Mouse (Mus musculus) CH12.LX (cell line): ENCODE measurements around the gene Il16. TPM values are rescaled to one million over a fixed set of nuclear protein-coding genes. Genes with fewer than 3 reads are reported as not detected.

ENCODE experiments used
- DNase-seq: peaks from one replicate; pipeline ENCODE4 v3.0.0-alpha.2; 2013; ENCODE audit errors: extremely low read depth
- H3K27ac ChIP-seq: 2 replicates; pipeline ENCODE4 v1.5.1; 2012; ENCODE audit warnings: low read depth, mild to moderate bottlenecking, control low read depth, moderate library complexity; ENCODE audit not compliant: insufficient read depth
- H3K27me3 ChIP-seq: replicated peaks from 2 replicates; pipeline ENCODE3; 2012; ENCODE audit warnings: inconsistent platforms
- H3K36me3 ChIP-seq, 2 experiments: replicated peaks in 1 of 2; 2 replicates each; pipeline versions ENCODE3 to v1.6.1; 2012; ENCODE audit warnings: inconsistent platforms in 1 of 2, low read length in 1 of 2, mild to moderate bottlenecking in 1 of 2, mixed read lengths in 1 of 2, moderate library complexity in 1 of 2; ENCODE audit not compliant: control insufficient read depth in 1 of 2, insufficient read depth in 1 of 2
- H3K4me1 ChIP-seq, 2 experiments: 2 replicates each; pipeline ENCODE4 v1.6.1; 2012; ENCODE audit warnings: inconsistent platforms in 1 of 2, moderate library complexity in 1 of 2; ENCODE audit not compliant: insufficient read depth in 2 of 2, control insufficient read depth in 1 of 2
- H3K4me2 ChIP-seq: 2 replicates; pipeline ENCODE4 v1.6.1; 2012; ENCODE audit warnings: low read depth, mild to moderate bottlenecking, control low read depth; ENCODE audit not compliant: poor library complexity, insufficient read depth, severe bottlenecking
- H3K4me3 ChIP-seq, 3 experiments: fragments of 150-350 bp in 1 of 3; sonication (generic) in 1 of 3; replicated peaks in 1 of 3; 2 replicates each; pipeline versions ENCODE3 to v1.5.1; 2011 to 2012; ENCODE audit warnings: low read depth in 2 of 3, low read length in 2 of 3, mild to moderate bottlenecking in 2 of 3, moderate library complexity in 2 of 3, control low read depth in 1 of 3, improper control_type of control experiment in 1 of 3, inconsistent platforms in 1 of 3, mixed read lengths in 1 of 3; ENCODE audit not compliant: poor library complexity in 1 of 3
- H3K79me2 ChIP-seq: replicated peaks from 2 replicates; pipeline ENCODE4 v1.6.1; 2012; ENCODE audit warnings: mild to moderate bottlenecking, moderate library complexity; ENCODE audit not compliant: control insufficient read depth, poor library complexity, insufficient read depth, severe bottlenecking; ENCODE audit errors: extremely low read depth
- H3K9ac ChIP-seq: 2 replicates; pipeline ENCODE4 v1.6.1; 2012; ENCODE audit warnings: low read depth, mild to moderate bottlenecking, control low read depth, moderate library complexity; ENCODE audit not compliant: insufficient read depth
- H3K9me3 ChIP-seq: replicated peaks from 2 replicates; pipeline ENCODE3; 2012; ENCODE audit warnings: low read length, inconsistent platforms, mixed read lengths
- BHLHE40 ChIP-seq: IDR thresholded peaks from 2 replicates; pipeline ENCODE4 v1.6.1; 2011; ENCODE audit warnings: mild to moderate bottlenecking, low read depth, low read length, improper control_type of control experiment
- CHD1 ChIP-seq: IDR thresholded peaks from 2 replicates; pipeline ENCODE4 v1.6.1; 2012; ENCODE audit warnings: low read depth, low read length, improper control_type of control experiment, inconsistent platforms
- ELF1 ChIP-seq: IDR thresholded peaks from 2 replicates; pipeline ENCODE4 v1.6.1; 2014; ENCODE audit warnings: low read depth, mild to moderate bottlenecking, inconsistent platforms, low read length, improper control_type of control experiment
- ETS1 ChIP-seq: conservative IDR thresholded peaks from 2 replicates; pipeline ENCODE4 v1.6.1; 2012; ENCODE audit warnings: low read depth, mild to moderate bottlenecking, inconsistent platforms, low read length, improper control_type of control experiment, moderate library complexity
- GABPA ChIP-seq: IDR thresholded peaks from 2 replicates; pipeline ENCODE4 v1.6.1; 2012; ENCODE audit warnings: low read depth, low read length, improper control_type of control experiment, inconsistent platforms; ENCODE audit not compliant: insufficient replicate concordance
- HCFC1 ChIP-seq: IDR thresholded peaks from 2 replicates; pipeline ENCODE4 v1.6.1; 2012; ENCODE audit warnings: low read depth, mild to moderate bottlenecking, inconsistent platforms, low read length, improper control_type of control experiment
- IRF4 ChIP-seq: IDR thresholded peaks from 2 replicates; pipeline ENCODE4 v1.6.1; 2014; ENCODE audit warnings: low read depth, mild to moderate bottlenecking, inconsistent platforms, low read length, improper control_type of control experiment
- JUN ChIP-seq: IDR thresholded peaks from 2 replicates; pipeline ENCODE4 v1.6.1; 2011; ENCODE audit warnings: low read depth, mild to moderate bottlenecking, low read length, improper control_type of control experiment, moderate library complexity; ENCODE audit not compliant: insufficient read depth
- MAFK ChIP-seq: IDR thresholded peaks from 2 replicates; pipeline ENCODE4 v1.6.1; 2011; ENCODE audit warnings: low read length, improper control_type of control experiment; ENCODE audit not compliant: insufficient replicate concordance
- MEF2A ChIP-seq: IDR thresholded peaks from 2 replicates; pipeline ENCODE4 v1.6.1; 2014; ENCODE audit warnings: low read depth, mild to moderate bottlenecking, inconsistent platforms, low read length, improper control_type of control experiment, borderline replicate concordance
- MXI1 ChIP-seq: IDR thresholded peaks from 2 replicates; pipeline ENCODE4 v1.6.1; 2011; ENCODE audit warnings: mild to moderate bottlenecking, low read depth, low read length, improper control_type of control experiment
- PAX5 ChIP-seq: IDR thresholded peaks from 2 replicates; pipeline ENCODE4 v1.6.1; 2012; ENCODE audit warnings: low read length, inconsistent platforms, mixed read lengths
- POLR2A ChIP-seq: IDR thresholded peaks from 2 replicates; pipeline ENCODE4 v1.6.1; 2011; ENCODE audit warnings: low read depth, mild to moderate bottlenecking, improper control_type of control experiment, low read length
- RAD21 ChIP-seq: IDR thresholded peaks from 2 replicates; pipeline ENCODE4 v1.6.1; 2011; ENCODE audit warnings: low read depth, mild to moderate bottlenecking, low read length, improper control_type of control experiment, moderate library complexity
- SMC3 ChIP-seq: IDR thresholded peaks from 2 replicates; pipeline ENCODE4 v1.6.1; 2011; ENCODE audit warnings: low read depth, low read length, improper control_type of control experiment
- USF1 ChIP-seq: IDR thresholded peaks from 2 replicates; pipeline ENCODE4 v1.6.1; 2014; ENCODE audit warnings: low read depth, mild to moderate bottlenecking, inconsistent platforms, low read length, improper control_type of control experiment
- USF2 ChIP-seq: conservative IDR thresholded peaks from 2 replicates; pipeline ENCODE4 v1.6.1; 2011; ENCODE audit warnings: low read depth, low read length, improper control_type of control experiment
- dilution Hi-C: fragments of 300-500 bp; cut with MboI; formaldehyde crosslinking; loops from 2 replicates; pipeline ENCODE4 v1.14.3; 2020; ENCODE audit warnings: low sequenced_read_pairs; ENCODE audit not compliant: extremely low pct_unique_long_range_greater_than_20kb, extremely low pct_ligation_motif_present
- in situ Hi-C: fragments of 300-500 bp; cut with MboI; formaldehyde crosslinking; loops from 3 replicates; pipeline ENCODE4 v1.14.3; 2019; ENCODE audit warnings: low sequenced_read_pairs, low pct_ligation_motif_present, low pct_unique_long_range_greater_than_20kb, mixed read lengths
- polyA plus RNA-seq: library from polyadenylated mRNA; unstranded; fragments of >175 nt; gene quantifications from 2 replicates; pipeline ENCODE4 v1.2.1, GENCODE M21; 2012; ENCODE audit warnings: low read depth; ENCODE audit not compliant: insufficient read length
- total RNA-seq, 2 experiments: library from RNA; depleted of rRNA; stranded (reverse); fragments of 300-350 nt in 1 of 2; fragments of >200 nt in 1 of 2; gene quantifications; 2 replicates each; pipeline ENCODE4 v1.2.3; 2012 to 2014

The Il16 gene
- total and polyA plus RNA-seq, 3 experiments = 39.8 to 62.1 (median 55.5) TPM

DNA sequence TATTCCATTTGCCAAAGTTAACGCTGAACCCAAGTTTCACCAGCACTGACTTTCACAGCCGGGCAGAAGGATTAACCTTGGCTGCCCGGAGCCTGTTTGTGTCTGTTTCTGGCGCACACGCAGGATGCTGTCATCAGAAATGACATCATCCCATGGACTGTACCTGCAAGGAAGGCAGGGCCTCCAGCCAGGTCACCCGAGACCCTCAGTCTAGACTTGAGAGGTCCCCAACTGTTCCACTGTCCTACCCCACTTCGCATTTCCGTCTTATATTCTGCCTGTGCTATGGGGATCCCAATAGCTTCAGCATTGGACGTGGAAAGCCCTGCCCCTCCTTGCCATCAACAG is 487 bp downstream of the Il16 start:
- Histone ChIP-seq H3K27ac (no peak overlapping the region), H3K36me3 (no peaks in the 10 kb centered on the region), H3K79me2 (no peaks in the 10 kb centered on the region), H3K4me1 (peaks cover 11 to 23% of the 10 kb centered on the region in 2 experiments; a peak in 3 of 4 replicates), H3K9ac (no peak overlapping the region), H3K4me3 (no peak overlapping the region), H3K27me3 (no peaks in the 10 kb centered on the region), H3K9me3 (no peaks in the 10 kb centered on the region), H3K4me2 (no peak overlapping the region)
- dilution Hi-C loops (no loop called here), in situ Hi-C loops (no loop called here)
- TF ChIP-seq PAX5 = no peak
- no peak for TF ChIP-seq HCFC1
- no peak for TF ChIP-seq ETS1
- TF ChIP-seq USF1 = no peak
- no peak for TF ChIP-seq MEF2A
- no peak for DNase-seq

DNA sequence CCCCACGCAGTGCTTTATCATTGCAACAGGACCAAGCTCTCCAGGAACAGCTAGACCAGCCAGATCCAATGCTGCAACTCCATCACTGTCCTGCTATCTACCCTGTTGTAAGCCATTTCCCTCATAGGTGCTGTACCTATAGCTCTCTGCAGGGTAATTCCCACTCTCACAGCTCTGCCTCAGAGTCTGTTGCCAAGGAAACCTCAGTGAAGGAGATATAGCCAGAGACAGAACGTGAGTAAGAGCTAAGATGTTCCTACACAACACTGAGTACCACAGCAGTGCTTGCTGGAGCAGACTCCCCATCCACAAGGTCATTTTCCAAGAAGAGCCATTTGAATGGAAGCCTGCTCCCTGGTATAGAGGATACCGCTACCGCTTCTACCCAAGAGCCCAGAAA is 1.3 kb downstream of the Il16 start:
- DNase-seq = no peak
- dilution Hi-C loops (no loop called here), in situ Hi-C loops (no loop called here)
- no peaks in the 10 kb centered on the region for H3K27me3 ChIP-seq
- no peak overlapping the region for H3K4me3 ChIP-seq
- peaks cover 8 to 19% of the 10 kb centered on the region in 2 experiments; a peak in 3 of 4 replicates for H3K4me1 ChIP-seq
- no peaks in the 10 kb centered on the region for H3K79me2 ChIP-seq
- H3K4me2 ChIP-seq = no peak overlapping the region
- H3K9me3 ChIP-seq = no peaks in the 10 kb centered on the region
- TF ChIP-seq CHD1 = no peak
- TF ChIP-seq GABPA = no peak
- no peak for TF ChIP-seq ELF1
- no peak for TF ChIP-seq MXI1
- TF ChIP-seq RAD21 = no peak
- no peak for TF ChIP-seq POLR2A
- no peak for TF ChIP-seq PAX5
- no peak for TF ChIP-seq MAFK
- TF ChIP-seq JUN = no peak
- TF ChIP-seq HCFC1 = no peak
- no peak for TF ChIP-seq SMC3
- no peak for TF ChIP-seq USF2
- no peak for TF ChIP-seq IRF4
- TF ChIP-seq BHLHE40 = no peak
- H3K36me3 ChIP-seq = no peaks in the 10 kb centered on the region
- H3K27ac ChIP-seq = no peak overlapping the region
- H3K9ac ChIP-seq = no peak overlapping the region
